ENCODE assay signal across 27 mouse cellular contexts in genomic region chr8:88835756-88836291, GRCm38 (mm10).
DNase-seq lines count a peak whose midpoint lies in the region; ATAC-seq and TF ChIP-seq lines count a peak whose summit lies in the region.
"Had no signal": no experiment of that assay in that cellular context is flagged by ENCODE, and none has a peak within 500 bp of the region (broad histone marks: within the 10 kb centered on the region; RNA-seq: fewer than 3 reads in every experiment).

No protein-coding gene starts in this region.

- H3K9me3 ChIP-seq in hindbrain, postnatal 0 days (ENCODE audit: low read length), result no peaks in the 10 kb centered on the region
- H3K9me3 ChIP-seq in hindbrain, embryonic 14.5 days (ENCODE audit: control insufficient read depth, low read length), result no peaks in the 10 kb centered on the region
- peaks cover 9% of the 10 kb centered on the region; the same call in 1 of the 2 replicates for H3K9me3 ChIP-seq in E14TG2a.4 (ENCODE audit: low read length)
- no peaks in the 10 kb centered on the region for H3K9me3 ChIP-seq in limb, embryonic 10.5 days (replicated peaks)
- H3K9me3 ChIP-seq: embryonic facial prominence, embryonic 15.5 days; heart, embryonic 13.5 days; hindbrain, embryonic 12.5 days; limb, embryonic 12.5 days; neural tube, embryonic 12.5 days had no signal

- H3K9ac ChIP-seq in hindbrain, postnatal 0 days (replicated peaks; ENCODE audit: low read length), result no peak overlapping the region
- H3K9ac ChIP-seq in hindbrain, embryonic 14.5 days, result no peak overlapping the region
- H3K9ac ChIP-seq: embryonic facial prominence, embryonic 15.5 days; heart, embryonic 13.5 days; hindbrain, embryonic 12.5 days; limb, embryonic 12.5 days; liver, postnatal 0 days; neural tube, embryonic 12.5 days had no signal

- peak; percentile 47 for TF ChIP-seq CTCF in hindbrain, postnatal 0 days (IDR thresholded peaks at IDR 0.05; ENCODE audit: low read depth)
- no peak for TF ChIP-seq CTCF in E14TG2a.4 (conservative IDR thresholded peaks at IDR 0.05; ENCODE audit: low read length)

- no peak overlapping the region for H3K4me2 ChIP-seq in hindbrain, postnatal 0 days (ENCODE audit: low read depth, low read length)
- H3K4me2 ChIP-seq in hindbrain, embryonic 14.5 days (replicated peaks), result no peak overlapping the region
- H3K4me2 ChIP-seq: embryonic facial prominence, embryonic 15.5 days; heart, embryonic 13.5 days; hindbrain, embryonic 12.5 days; limb, embryonic 12.5 days; liver, embryonic 11.5 days; midbrain, embryonic 11.5 days; neural tube, embryonic 12.5 days had no signal

- H3K4me1 ChIP-seq in hindbrain, postnatal 0 days (ENCODE audit: insufficient read depth, low read length), result no peaks in the 10 kb centered on the region
- H3K4me1 ChIP-seq in hindbrain, embryonic 14.5 days (replicated peaks; ENCODE audit: control insufficient read depth, insufficient read depth, low read length), result no peaks in the 10 kb centered on the region
- H3K4me1 ChIP-seq in E14TG2a.4 (replicated peaks; ENCODE audit: low read depth, low read length), result peaks cover 39% of the 10 kb centered on the region
- H3K4me1 ChIP-seq in limb, embryonic 10.5 days, result peaks cover 13% of the 10 kb centered on the region
- H3K4me1 ChIP-seq: embryonic facial prominence, embryonic 15.5 days; heart, embryonic 13.5 days; hindbrain, embryonic 12.5 days; limb, embryonic 12.5 days; neural tube, embryonic 12.5 days had no signal

- 44% methylated on average over 12 of the region's 12 CpGs for WGBS in hindbrain, postnatal 0 days
- WGBS in hindbrain, embryonic 14.5 days, result 46% methylated on average over 12 of the region's 12 CpGs
- 67% methylated on average over 12 of the region's 12 CpGs for WGBS in limb, embryonic 10.5 days

- no peaks in the 10 kb centered on the region for H3K27me3 ChIP-seq in hindbrain, postnatal 0 days (ENCODE audit: insufficient read depth, low read length)
- H3K27me3 ChIP-seq in hindbrain, embryonic 14.5 days (ENCODE audit: control insufficient read depth, insufficient read depth, low read length), result 0 out of 2 replicates have a peak, but pooled peaks cover 2% of the 10 kb centered on the region
- peaks cover 11% of the 10 kb centered on the region for H3K27me3 ChIP-seq in E14TG2a.4 (ENCODE audit: insufficient read depth, low read length)
- H3K27me3 ChIP-seq in limb, embryonic 10.5 days (ENCODE audit: low read depth, poor library complexity, severe bottlenecking), result no peaks in the 10 kb centered on the region
- H3K27me3 ChIP-seq: embryonic facial prominence, embryonic 15.5 days had no signal

- no peak overlapping the region for H3K4me3 ChIP-seq in hindbrain, postnatal 0 days (ENCODE audit: low read length)
- no peak overlapping the region for H3K4me3 ChIP-seq in hindbrain, embryonic 14.5 days (replicated peaks; ENCODE audit: low read length)
- H3K4me3 ChIP-seq in E14TG2a.4 (replicated peaks; ENCODE audit: low read length), result peak overlapping the region; percentile 43
- no peak overlapping the region for H3K4me3 ChIP-seq in limb, embryonic 10.5 days
- H3K4me3 ChIP-seq: embryonic facial prominence, embryonic 15.5 days; heart, embryonic 13.5 days; hindbrain, embryonic 12.5 days; limb, embryonic 12.5 days; neural tube, embryonic 12.5 days had no signal

- DNase-seq in hindbrain, postnatal 0 days (ENCODE audit: low spot score), result peak; percentile 9
- DNase-seq in hindbrain, embryonic 14.5 days (ENCODE audit: low spot score), result no peak
- DNase-seq in ES-CJ7 (ENCODE audit: low read depth, low spot score), result peak; percentile 88
- DNase-seq in limb, embryonic 10.5 days (ENCODE audit: low spot score), result no peak
- no peak for DNase-seq in cerebellum, postnatal 14 days
- no peak for DNase-seq in heart, adult 9 months (ENCODE audit: low spot score in 2 of 2)
- DNase-seq: adrenal gland, adult 8-10 months; cerebellum, adult 2 months; cerebellum, postnatal 36 days; gastrocnemius, postnatal 10 days; heart, adult 11 months; heart, postnatal 14 days; kidney, adult 2 months; kidney, postnatal 14 days; layer of hippocampus, postnatal 36 days; liver, postnatal 0 days; lung, postnatal 14 days; right cerebral cortex, postnatal 4 days; thymus, postnatal 36 days had no signal

- no peak overlapping the region for H3K27ac ChIP-seq in hindbrain, postnatal 0 days
- no peak overlapping the region for H3K27ac ChIP-seq in hindbrain, embryonic 14.5 days
- 0 out of 2 replicates have a peak overlapping the region, but pooled peaks have one; percentile 19 for H3K27ac ChIP-seq in limb, embryonic 10.5 days
- H3K27ac ChIP-seq: embryonic facial prominence, embryonic 15.5 days; heart, embryonic 13.5 days; hindbrain, embryonic 12.5 days; limb, embryonic 12.5 days; neural tube, embryonic 12.5 days had no signal

- no peaks in the 10 kb centered on the region for H3K36me3 ChIP-seq in hindbrain, postnatal 0 days (ENCODE audit: insufficient read depth, low read length)
- no peaks in the 10 kb centered on the region for H3K36me3 ChIP-seq in hindbrain, embryonic 14.5 days (replicated peaks; ENCODE audit: control insufficient read depth, insufficient read depth)
- H3K36me3 ChIP-seq in E14TG2a.4 (ENCODE audit: insufficient read depth, low read length), result no peaks in the 10 kb centered on the region
- no peaks in the 10 kb centered on the region for H3K36me3 ChIP-seq in limb, embryonic 10.5 days
- H3K36me3 ChIP-seq: embryonic facial prominence, embryonic 15.5 days; heart, embryonic 13.5 days; hindbrain, embryonic 12.5 days; limb, embryonic 12.5 days; neural tube, embryonic 12.5 days had no signal

- ATAC-seq in hindbrain, postnatal 0 days, result no peak
- ATAC-seq in hindbrain, embryonic 14.5 days (ENCODE audit: low FRiP score), result no peak
- ATAC-seq: liver, postnatal 0 days had no signal

Comparison
In these comparisons a context has a peak if more than half of its experiments do, and no peak if none do; other contexts are left out.
1. DNase-seq: peak in hindbrain, postnatal 0 days (single experiment) and ES-CJ7 (single experiment); none in hindbrain, embryonic 14.5 days (single experiment), limb, embryonic 10.5 days (single experiment), cerebellum, postnatal 14 days (0 of 2) and heart, adult 9 months (0 of 2).